Mouse (Mus musculus) forebrain, postnatal 0 days (tissue): ENCODE measurements around the gene Gabbr2. TPM values are rescaled to one million over a fixed set of nuclear protein-coding genes. Genes with fewer than 3 reads are reported as not detected.

Experiments
- ATAC-seq: fragments of 200-750 bp; cut with Nextera tagmentation; 2 replicates; pipeline ENCODE4 v1.8.0; 2017; ENCODE audit warnings: mild to moderate bottlenecking, moderate library complexity
- DNase-seq: peaks from one replicate; pipeline ENCODE4 v3.0.0-alpha.2; 2015
- H3K27ac ChIP-seq: fragments of 300-500 bp; sonication (generic); 2 replicates; pipeline ENCODE4 v1.5.1; 2014; ENCODE audit warnings: low read depth, mild to moderate bottlenecking, antibody characterized with exemption, low read length, moderate library complexity, mixed read lengths
- H3K27me3 ChIP-seq: fragments of 300-500 bp; sonication (generic); 2 replicates; pipeline ENCODE4 v1.6.1; 2014; ENCODE audit warnings: mild to moderate bottlenecking, low read length, mixed read lengths; ENCODE audit not compliant: insufficient read depth
- H3K36me3 ChIP-seq: fragments of 300-500 bp; sonication (generic); 2 replicates; pipeline ENCODE4 v1.6.1; 2014; ENCODE audit warnings: mild to moderate bottlenecking, moderate library complexity; ENCODE audit not compliant: insufficient read depth
- H3K4me1 ChIP-seq: fragments of 300-500 bp; sonication (generic); 2 replicates; pipeline ENCODE4 v1.6.1; 2014; ENCODE audit warnings: antibody characterized with exemption; ENCODE audit not compliant: insufficient read depth
- H3K4me2 ChIP-seq: fragments of 300-500 bp; sonication (generic); 2 replicates; pipeline ENCODE4 v1.6.1; 2014; ENCODE audit warnings: low read depth, mild to moderate bottlenecking, moderate library complexity
- H3K4me3 ChIP-seq: fragments of 300-500 bp; sonication (generic); 2 replicates; pipeline ENCODE4 v1.5.1; 2014; ENCODE audit warnings: low read depth, low read length, mixed read lengths
- H3K9ac ChIP-seq: fragments of 300-500 bp; sonication (generic); 2 replicates; pipeline ENCODE4 v1.6.1; 2014; ENCODE audit warnings: mild to moderate bottlenecking
- H3K9me3 ChIP-seq: fragments of 300-500 bp; sonication (generic); 2 replicates; pipeline ENCODE4 v1.6.1; 2016; ENCODE audit warnings: low read length
- CTCF ChIP-seq: sonication (generic); IDR thresholded peaks from 2 replicates; pipeline ENCODE4 v1.5.1; 2016; ENCODE audit warnings: antibody characterized with exemption, control low read depth, low read depth
- WGBS: fragments of 180-500 bp; shearing (Covaris S2); extraction: QIAGEN DNeasy Blood & Tissue Kit; methylation state at CpG from one replicate; pipeline ENCODE4 v1.1.7; 2014; 5-methylcytosine and 5-hydroxymethylcytosine counted together
- polyA plus RNA-seq: library from polyadenylated mRNA; unstranded; fragments of >200 nt; fragmentation: Nextera tagmentation; extraction: Ambion mirVana; gene quantifications from 2 replicates; pipeline ENCODE4 v1.2.1, GENCODE M21; 2015
- total RNA-seq: library from RNA; depleted of rRNA; stranded (reverse); fragments of >200 nt; gene quantifications from 2 replicates; pipeline ENCODE4 v1.2.3, GENCODE M21; 2014

Gene Gabbr2
- total and polyA plus RNA-seq, 2 experiments from 2014 or later = 14.7 to 65.3 TPM

- Histone ChIP-seq H3K27ac (no peak overlapping the region), H3K9ac (no peak overlapping the region), H3K27me3 (no peaks in the 10 kb centered on the region), H3K9me3 (no peaks in the 10 kb centered on the region), H3K4me1 (no peaks in the 10 kb centered on the region), H3K36me3 (no peaks in the 10 kb centered on the region), H3K4me2 (no peak overlapping the region), H3K4me3 (no peak overlapping the region)
- peak; percentile 29; the same call in 1 of the 2 replicates for TF ChIP-seq CTCF
- WGBS = 69% methylated on average over 7 of the region's 7 CpGs
- ATAC-seq (no peak), DNase-seq (no peak)
These were observed 233.2 kb downstream of the Gabbr2 start for GRCm38 (mm10) chr4:46758340-46759041.

GRCm38 (mm10) chr4:46754407-46755194 is 237.1 kb downstream of the Gabbr2 start:
- Histone ChIP-seq H3K4me2 (no peak overlapping the region), H3K27me3 (no peaks in the 10 kb centered on the region), H3K9ac (no peak overlapping the region), H3K27ac (no peak overlapping the region), H3K4me1 (no peaks in the 10 kb centered on the region), H3K36me3 (no peaks in the 10 kb centered on the region), H3K4me3 (no peak overlapping the region), H3K9me3 (no peaks in the 10 kb centered on the region)
- DNase-seq (no peak), ATAC-seq (no peak)
- TF ChIP-seq CTCF = no peak
- 38% methylated on average over 6 of the region's 6 CpGs for WGBS

GRCm38 (mm10) chr4:46752306-46752705 is 239.4 kb downstream of the Gabbr2 start:
- Histone ChIP-seq H3K4me1 (no peaks in the 10 kb centered on the region), H3K4me2 (no peak overlapping the region), H3K27me3 (no peaks in the 10 kb centered on the region), H3K9me3 (no peaks in the 10 kb centered on the region), H3K9ac (no peak overlapping the region), H3K27ac (no peak overlapping the region), H3K36me3 (no peaks in the 10 kb centered on the region), H3K4me3 (no peak overlapping the region)
- TF ChIP-seq CTCF = no peak
- DNase-seq (no peak), ATAC-seq (no peak)
- WGBS = 83% methylated on average over 4 of the region's 4 CpGs

- Histone ChIP-seq H3K27me3 (no peaks in the 10 kb centered on the region), H3K9me3 (no peaks in the 10 kb centered on the region), H3K4me2 (no peak overlapping the region), H3K36me3 (no peaks in the 10 kb centered on the region), H3K9ac (no peak overlapping the region), H3K27ac (no peak overlapping the region), H3K4me3 (no peak overlapping the region), H3K4me1 (no peaks in the 10 kb centered on the region)
- ATAC-seq (no peak), DNase-seq (no peak)
- WGBS = 90% methylated on average over 8 of the region's 8 CpGs
- TF ChIP-seq CTCF = no peak
These were observed 242.7 kb downstream of the Gabbr2 start for GRCm38 (mm10) chr4:46749015-46749414.

- 29% methylated on average over 14 of the region's 14 CpGs for WGBS
- no peak overlapping the region for H3K9ac ChIP-seq
- no peak for TF ChIP-seq CTCF
- peak; percentile 70 for DNase-seq
- no peak overlapping the region for H3K4me2 ChIP-seq
- no peak overlapping the region for H3K4me3 ChIP-seq
- no peaks in the 10 kb centered on the region for H3K27me3 ChIP-seq
- peak; percentile 87 for ATAC-seq
- H3K36me3 ChIP-seq = no peaks in the 10 kb centered on the region
- no peaks in the 10 kb centered on the region for H3K4me1 ChIP-seq
- peak overlapping the region; percentile 70 for H3K27ac ChIP-seq
- H3K9me3 ChIP-seq = no peaks in the 10 kb centered on the region
These were observed 244.5 kb downstream of the Gabbr2 start for GRCm38 (mm10) chr4:46747007-46747746.

- no peaks in the 10 kb centered on the region for H3K9me3 ChIP-seq
- 77% methylated on average over 8 of the region's 8 CpGs for WGBS
These were observed 246.1 kb downstream of the Gabbr2 start for GRCm38 (mm10) chr4:46745536-46745935.

More at GRCm38 (mm10) chr4:46745536-46745935, 246.1 kb downstream of the Gabbr2 start:
- Histone ChIP-seq H3K27me3 (no peaks in the 10 kb centered on the region), H3K4me2 (no peak overlapping the region), H3K27ac (no peak overlapping the region), H3K9ac (no peak overlapping the region), H3K36me3 (no peaks in the 10 kb centered on the region), H3K4me3 (no peak overlapping the region), H3K4me1 (no peaks in the 10 kb centered on the region)
- DNase-seq = no peak
- ATAC-seq = no peak
- no peak for TF ChIP-seq CTCF
